Mouse (Mus musculus) liver, embryonic 13.5 days (tissue): Measurements from ENCODE around the gene Rassf3. TPM values are rescaled to one million over a fixed set of nuclear protein-coding genes. Genes with fewer than 3 reads are reported as not detected.

Source experiments
- ATAC-seq: fragments of 200-750 bp; cut with Nextera tagmentation; 2 replicates; pipeline ENCODE4 v1.8.0; 2017; ENCODE audit warnings: low read depth, mild to moderate bottlenecking, moderate number of reproducible peaks, moderate library complexity
- DNase-seq: peaks from one replicate; pipeline ENCODE4 v3.0.0; 2022
- H3K27ac ChIP-seq: fragments of 300-500 bp; sonication (generic); 2 replicates; pipeline ENCODE4 v1.5.1; 2015; ENCODE audit warnings: moderate library complexity, mild to moderate bottlenecking, inconsistent platforms
- H3K27me3 ChIP-seq: fragments of 300-500 bp; sonication (generic); 2 replicates; pipeline ENCODE4 v1.6.1; 2015; ENCODE audit warnings: mild to moderate bottlenecking, inconsistent platforms
- H3K36me3 ChIP-seq: fragments of 300-500 bp; sonication (generic); 2 replicates; pipeline ENCODE4 v1.6.1; 2015; ENCODE audit warnings: mild to moderate bottlenecking, inconsistent platforms
- H3K4me1 ChIP-seq: fragments of 300-500 bp; sonication (generic); replicated peaks from 2 replicates; pipeline ENCODE4 v1.6.1; 2015; ENCODE audit warnings: inconsistent platforms
- H3K4me2 ChIP-seq: fragments of 300-500 bp; sonication (generic); 2 replicates; pipeline ENCODE4 v1.6.1; 2015; ENCODE audit warnings: inconsistent platforms, mild to moderate bottlenecking, moderate library complexity
- H3K4me3 ChIP-seq: fragments of 300-500 bp; sonication (generic); replicated peaks from 2 replicates; pipeline ENCODE4 v1.5.1; 2015; ENCODE audit warnings: mild to moderate bottlenecking, inconsistent platforms
- H3K9ac ChIP-seq: fragments of 300-500 bp; sonication (generic); 2 replicates; pipeline ENCODE4 v1.6.1; 2015; ENCODE audit warnings: mild to moderate bottlenecking, inconsistent platforms
- H3K9me3 ChIP-seq: fragments of 300-500 bp; sonication (generic); replicated peaks from 2 replicates; pipeline ENCODE4 v1.6.1; 2016; ENCODE audit warnings: inconsistent platforms
- WGBS: fragments of 180-500 bp; shearing (Covaris S2); methylation state at CpG from one replicate; pipeline ENCODE4 v1.1.7; 2015; ENCODE audit not compliant: insufficient replicate concordance; 5-methylcytosine and 5-hydroxymethylcytosine counted together
- polyA plus RNA-seq: library from polyadenylated mRNA; unstranded; fragments of >200 nt; fragmentation: Nextera tagmentation; extraction: Ambion mirVana; gene quantifications from 2 replicates; pipeline ENCODE4 v1.2.1, GENCODE M21; 2015

Gene Rassf3
- polyA plus RNA-seq, 1 experiment from 2014 or later: 7.4 TPM

GRCm38 (mm10) chr10:121375649-121376493 lies 100.3 kb downstream of the Rassf3 start:
- Histone ChIP-seq H3K4me3 (no peak overlapping the region), H3K27ac (peak overlapping the region; percentile 57; the same call in 1 of the 2 replicates), H3K4me2 (peak overlapping the region; percentile 49), H3K9me3 (no peaks in the 10 kb centered on the region), H3K9ac (0 out of 2 replicates have a peak overlapping the region, but pooled peaks have one; percentile 34), H3K4me1 (peaks cover 36% of the 10 kb centered on the region), H3K36me3 (peaks cover 62% of the 10 kb centered on the region), H3K27me3 (no peaks in the 10 kb centered on the region)
- 76% methylated on average over 24 of the region's 24 CpGs for WGBS
- ATAC-seq: no peak
- DNase-seq: no peak

- no peak overlapping the region for H3K4me3 ChIP-seq
- H3K36me3 ChIP-seq: peaks cover 62% of the 10 kb centered on the region
- H3K9ac ChIP-seq: peak overlapping the region; percentile 34
- peak; percentile 90 for ATAC-seq
- peak overlapping the region; percentile 49 for H3K4me2 ChIP-seq
- no peaks in the 10 kb centered on the region for H3K9me3 ChIP-seq
- H3K4me1 ChIP-seq: peaks cover 36% of the 10 kb centered on the region
- peak overlapping the region; percentile 57 for H3K27ac ChIP-seq
- peak; percentile 22 for DNase-seq
- 32% methylated on average over 17 of the region's 17 CpGs for WGBS
- H3K27me3 ChIP-seq: no peaks in the 10 kb centered on the region
Measured at GRCm38 (mm10) chr10:121374693-121375620, 101.2 kb downstream of the Rassf3 start.

- Histone ChIP-seq H3K27ac (0 out of 2 replicates have a peak overlapping the region, but pooled peaks have one; percentile 57), H3K4me1 (peaks cover 39% of the 10 kb centered on the region), H3K36me3 (peaks cover 55% of the 10 kb centered on the region), H3K4me3 (no peak overlapping the region), H3K9ac (no peak overlapping the region), H3K27me3 (no peaks in the 10 kb centered on the region), H3K9me3 (no peaks in the 10 kb centered on the region), H3K4me2 (no peak overlapping the region)
- WGBS: 83% methylated on average over 12 of the region's 12 CpGs
- no peak for DNase-seq
- no peak for ATAC-seq
Measured at GRCm38 (mm10) chr10:121374013-121374412, 102.1 kb downstream of the Rassf3 start.

- ATAC-seq (no peak), DNase-seq (no peak)
- Histone ChIP-seq H3K4me2 (no peak overlapping the region), H3K9me3 (no peaks in the 10 kb centered on the region), H3K36me3 (peaks cover 29% of the 10 kb centered on the region), H3K4me3 (no peak overlapping the region), H3K4me1 (peaks cover 59% of the 10 kb centered on the region), H3K27me3 (no peaks in the 10 kb centered on the region), H3K9ac (no peak overlapping the region), H3K27ac (no peak overlapping the region)
- WGBS: 82% methylated on average over 6 of the region's 6 CpGs
Measured at GRCm38 (mm10) chr10:121370777-121371176, 105.4 kb downstream of the Rassf3 start.

GRCm38 (mm10) chr10:121368783-121369465 lies 107.2 kb downstream of the Rassf3 start:
- Histone ChIP-seq H3K4me1 (peaks cover 54% of the 10 kb centered on the region), H3K36me3 (peaks cover 21% of the 10 kb centered on the region), H3K9me3 (no peaks in the 10 kb centered on the region), H3K27ac (no peak overlapping the region), H3K4me2 (no peak overlapping the region), H3K4me3 (no peak overlapping the region), H3K27me3 (no peaks in the 10 kb centered on the region), H3K9ac (no peak overlapping the region)
- no peak for DNase-seq
- no peak for ATAC-seq
- WGBS: 74% methylated on average over 18 of the region's 18 CpGs

- H3K27me3 ChIP-seq: no peaks in the 10 kb centered on the region
- no peak overlapping the region for H3K4me2 ChIP-seq
- 69% methylated on average over 9 of the region's 9 CpGs for WGBS
- H3K27ac ChIP-seq: no peak overlapping the region
- DNase-seq (no peak), ATAC-seq (no peak)
- peaks cover 19% of the 10 kb centered on the region for H3K36me3 ChIP-seq
- H3K4me3 ChIP-seq: no peak overlapping the region
- no peak overlapping the region for H3K9ac ChIP-seq
- no peaks in the 10 kb centered on the region for H3K9me3 ChIP-seq
- H3K4me1 ChIP-seq: peaks cover 48% of the 10 kb centered on the region
Measured at GRCm38 (mm10) chr10:121367780-121368179, 108.4 kb downstream of the Rassf3 start.

- WGBS: 74% methylated on average over 13 of the region's 13 CpGs
- no peaks in the 10 kb centered on the region for H3K9me3 ChIP-seq
- H3K4me1 ChIP-seq: peaks cover 48% of the 10 kb centered on the region
- no peaks in the 10 kb centered on the region for H3K27me3 ChIP-seq
- no peak overlapping the region for H3K4me3 ChIP-seq
- no peak overlapping the region for H3K9ac ChIP-seq
- H3K4me2 ChIP-seq: peak overlapping the region; percentile 92; the same call in 1 of the 2 replicates
- DNase-seq (no peak), ATAC-seq (no peak)
- no peak overlapping the region for H3K27ac ChIP-seq
- H3K36me3 ChIP-seq: peaks cover 19% of the 10 kb centered on the region
Measured at GRCm38 (mm10) chr10:121367271-121367670, 108.9 kb downstream of the Rassf3 start.

GRCm38 (mm10) chr10:121365781-121366272 lies 110.3 kb downstream of the Rassf3 start:
- ATAC-seq: no peak; the same call in 1 of the 2 replicates
- Histone ChIP-seq H3K4me1 (peaks cover 48% of the 10 kb centered on the region), H3K27ac (peak overlapping the region; percentile 40), H3K36me3 (peaks cover 9% of the 10 kb centered on the region; the same call in 1 of the 2 replicates), H3K4me2 (peak overlapping the region; percentile 92), H3K4me3 (peak overlapping the region; percentile 75), H3K27me3 (no peaks in the 10 kb centered on the region), H3K9me3 (no peaks in the 10 kb centered on the region), H3K9ac (peak overlapping the region; percentile 82)
- no peak for DNase-seq
- 3% methylated on average over 9 of the region's 9 CpGs for WGBS

- peak; percentile 92 for ATAC-seq
- under 1% methylated on average over 72 of the region's 72 CpGs for WGBS
Measured at GRCm38 (mm10) chr10:121364801-121365564, 111.2 kb downstream of the Rassf3 start, which contains the start of gene Gns. Gene Gns, plus strand, starts transcription at chr10:121365090.

GRCm38 (mm10) chr10:121364306-121364705 lies 111.8 kb downstream of the Rassf3 start:
- ATAC-seq (no peak), DNase-seq (no peak)
- H3K27ac ChIP-seq: no peak overlapping the region
- H3K4me3 ChIP-seq: peak overlapping the region; percentile 75
- WGBS: 32% methylated on average over 15 of the region's 15 CpGs
- peak overlapping the region; percentile 92 for H3K4me2 ChIP-seq
- H3K36me3 ChIP-seq: no peaks in the 10 kb centered on the region
- H3K9ac ChIP-seq: peak overlapping the region; percentile 82
- H3K9me3 ChIP-seq: no peaks in the 10 kb centered on the region
- no peaks in the 10 kb centered on the region for H3K27me3 ChIP-seq
- H3K4me1 ChIP-seq: peaks cover 48% of the 10 kb centered on the region

More at GRCm38 (mm10) chr10:121364801-121365564, 111.2 kb downstream of the Rassf3 start, which contains the start of gene Gns:
- H3K4me2 ChIP-seq: peak within 1 kb of the TSS; percentile 92
- peak within 1 kb of the TSS; percentile 82 for H3K9ac ChIP-seq
- H3K36me3 ChIP-seq: peaks cover 3% of the 10 kb centered on the region; the same call in 1 of the 2 replicates
- no peaks in the 10 kb centered on the region for H3K9me3 ChIP-seq
- H3K27me3 ChIP-seq: no peaks in the 10 kb centered on the region
- peak within 1 kb of the TSS; percentile 75 for H3K4me3 ChIP-seq
- peaks cover 48% of the 10 kb centered on the region for H3K4me1 ChIP-seq
- H3K27ac ChIP-seq: peak within 1 kb of the TSS; percentile 40
- peak; percentile 70 for DNase-seq
